Mouse (Mus musculus) lung, postnatal 0 days (tissue): ENCODE data around the gene Zpbp. TPM values are rescaled to one million over a fixed set of nuclear protein-coding genes. Genes with fewer than 3 reads are reported as not detected.

Experiments used
- ATAC-seq: fragments of 200-750 bp; cut with Nextera tagmentation; 2 replicates; pipeline ENCODE4 v1.8.0; 2017; ENCODE audit warnings: moderate library complexity
- DNase-seq: peaks from one replicate; pipeline ENCODE4 v3.0.0-alpha.2; 2016; ENCODE audit warnings: low spot score
- H3K27ac ChIP-seq: fragments of 300-500 bp; sonication (generic); 2 replicates; pipeline ENCODE4 v1.5.1; 2014; ENCODE audit warnings: antibody characterized with exemption, mild to moderate bottlenecking, low read length, mixed read lengths
- H3K27me3 ChIP-seq: fragments of 300-500 bp; sonication (generic); replicated peaks from 2 replicates; pipeline ENCODE4 v1.6.1; 2014; ENCODE audit warnings: low read length, mixed read lengths; ENCODE audit not compliant: insufficient read depth
- H3K36me3 ChIP-seq: fragments of 300-500 bp; sonication (generic); 2 replicates; pipeline ENCODE4 v1.6.1; 2014; ENCODE audit warnings: low read length, mixed read lengths; ENCODE audit not compliant: insufficient read depth
- H3K4me1 ChIP-seq: fragments of 300-500 bp; sonication (generic); 2 replicates; pipeline ENCODE4 v1.6.1; 2014; ENCODE audit warnings: antibody characterized with exemption, low read depth, low read length, mixed read lengths; ENCODE audit not compliant: insufficient read depth
- H3K4me2 ChIP-seq: fragments of 300-500 bp; sonication (generic); replicated peaks from 2 replicates; pipeline ENCODE4 v1.6.1; 2014; ENCODE audit warnings: low read depth, mild to moderate bottlenecking, low read length, moderate library complexity, mixed read lengths
- H3K4me3 ChIP-seq: fragments of 300-500 bp; sonication (generic); 2 replicates; pipeline ENCODE4 v1.5.1; 2014; ENCODE audit warnings: low read depth, low read length
- H3K9ac ChIP-seq: fragments of 300-500 bp; sonication (generic); replicated peaks from 2 replicates; pipeline ENCODE4 v1.6.1; 2014; ENCODE audit warnings: low read depth, mild to moderate bottlenecking
- H3K9me3 ChIP-seq: fragments of 300-500 bp; sonication (generic); 2 replicates; pipeline ENCODE4 v1.6.1; 2016; ENCODE audit warnings: low read length, mixed read lengths
- CTCF ChIP-seq: IDR thresholded peaks from 2 replicates; pipeline ENCODE4 v1.5.1; 2016; ENCODE audit warnings: antibody characterized with exemption, mild to moderate bottlenecking
- EP300 ChIP-seq: IDR thresholded peaks from 2 replicates; pipeline ENCODE4 v1.6.1; 2016; ENCODE audit warnings: antibody characterized with exemption, mild to moderate bottlenecking, control low read depth
- WGBS: fragments of 180-500 bp; shearing (Covaris S2); extraction: QIAGEN DNeasy Blood & Tissue Kit; methylation state at CpG from one replicate; pipeline ENCODE4 v1.1.7; 2014; 5-methylcytosine and 5-hydroxymethylcytosine counted together
- polyA plus RNA-seq: library from polyadenylated mRNA; unstranded; fragments of >200 nt; fragmentation: Nextera tagmentation; extraction: Ambion mirVana; gene quantifications from 2 replicates; pipeline ENCODE4 v1.2.1, GENCODE M21; 2015

The Zpbp gene
- polyA plus RNA-seq, 1 experiment from 2014 or later: 0.24 TPM

DNA sequence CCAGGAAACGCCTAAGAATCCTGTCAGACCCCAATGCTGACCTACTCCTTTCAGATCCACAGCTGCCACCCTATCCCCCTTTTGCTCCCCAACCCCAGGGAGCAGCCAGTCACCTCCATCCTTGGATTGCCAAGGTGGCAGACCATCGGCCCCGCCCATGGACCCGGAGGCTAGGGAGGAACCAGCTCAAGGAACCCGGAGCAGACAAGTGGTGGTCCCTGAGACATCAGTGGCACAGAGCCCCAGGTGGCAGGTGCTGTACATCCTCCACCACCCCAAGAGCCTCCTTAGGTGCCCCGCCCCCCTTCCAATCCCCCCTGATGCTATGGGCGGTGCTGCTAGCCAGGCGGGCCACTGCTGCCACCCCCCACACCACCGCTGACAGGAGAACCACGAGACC, 69.0 kb downstream of the Zpbp start:
- H3K27me3 ChIP-seq: no peaks in the 10 kb centered on the region
- no peak overlapping the region for H3K4me3 ChIP-seq
- DNase-seq: no peak
- no peak overlapping the region for H3K9ac ChIP-seq
- H3K9me3 ChIP-seq: no peaks in the 10 kb centered on the region
- no peak for ATAC-seq
- no peaks in the 10 kb centered on the region for H3K4me1 ChIP-seq
- H3K36me3 ChIP-seq: no peaks in the 10 kb centered on the region
- H3K4me2 ChIP-seq: no peak overlapping the region
- no peak for TF ChIP-seq CTCF
- TF ChIP-seq EP300: no peak
- H3K27ac ChIP-seq: no peak overlapping the region
- 92% methylated on average over 8 of the region's 10 CpGs for WGBS

DNA sequence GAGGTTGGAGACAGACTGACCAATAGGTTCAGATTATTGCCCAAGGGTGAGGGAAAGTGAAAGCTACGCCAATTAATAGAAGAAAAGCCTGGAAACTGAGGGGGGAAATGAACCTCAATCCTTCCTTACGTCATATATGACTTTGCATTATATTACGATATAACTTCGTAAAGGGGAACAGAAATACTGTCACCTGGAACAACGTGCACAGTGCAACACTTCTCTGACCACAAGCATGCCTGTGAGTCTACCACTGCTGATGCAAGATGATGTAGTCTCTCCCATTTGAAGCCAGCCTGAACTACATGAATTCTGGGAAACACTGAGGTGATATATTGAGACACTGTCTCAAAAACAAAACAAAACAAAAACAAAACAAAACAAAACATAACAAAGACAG, 90.9 kb downstream of the Zpbp start:
- no peaks in the 10 kb centered on the region for H3K4me1 ChIP-seq
- H3K9me3 ChIP-seq: no peaks in the 10 kb centered on the region
- DNase-seq (no peak), ATAC-seq (no peak)
- 82% methylated on average over 5 of the region's 5 CpGs for WGBS
- H3K4me3 ChIP-seq: no peak overlapping the region
- H3K27ac ChIP-seq: no peak overlapping the region
- no peak overlapping the region for H3K4me2 ChIP-seq
- no peaks in the 10 kb centered on the region for H3K36me3 ChIP-seq
- H3K27me3 ChIP-seq: no peaks in the 10 kb centered on the region
- TF ChIP-seq CTCF (no peak), EP300 (no peak)
- H3K9ac ChIP-seq: no peak overlapping the region

DNA sequence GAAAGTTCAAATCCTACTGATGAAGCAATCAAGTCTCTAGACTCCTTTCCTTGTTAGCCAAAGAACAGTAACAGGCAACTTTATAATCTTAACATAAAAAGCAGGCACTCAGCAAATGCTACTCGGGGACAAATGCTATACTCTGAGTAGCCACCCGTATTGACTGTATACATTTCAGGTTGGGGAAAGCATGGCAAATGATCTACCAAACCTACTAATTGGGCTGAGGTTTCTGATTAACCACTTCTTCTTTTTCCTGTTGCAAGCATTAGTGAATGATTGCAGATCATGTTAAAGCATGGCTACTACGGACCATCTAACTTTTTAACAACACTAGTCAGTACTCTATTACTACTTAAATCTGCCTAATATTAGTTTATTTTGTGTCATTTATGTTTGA, 178.7 kb downstream of the Zpbp start:
- DNase-seq: no peak
- no peak overlapping the region for H3K27ac ChIP-seq
- no peaks in the 10 kb centered on the region for H3K9me3 ChIP-seq
- H3K4me2 ChIP-seq: no peak overlapping the region
- no peak for ATAC-seq
- H3K27me3 ChIP-seq: no peaks in the 10 kb centered on the region
- no peak overlapping the region for H3K4me3 ChIP-seq
- no peak for TF ChIP-seq EP300
- no peak for TF ChIP-seq CTCF
- H3K36me3 ChIP-seq: no peaks in the 10 kb centered on the region
- no peak overlapping the region for H3K9ac ChIP-seq
- WGBS: 77% methylated on average over 3 of the region's 3 CpGs
- no peaks in the 10 kb centered on the region for H3K4me1 ChIP-seq

DNA sequence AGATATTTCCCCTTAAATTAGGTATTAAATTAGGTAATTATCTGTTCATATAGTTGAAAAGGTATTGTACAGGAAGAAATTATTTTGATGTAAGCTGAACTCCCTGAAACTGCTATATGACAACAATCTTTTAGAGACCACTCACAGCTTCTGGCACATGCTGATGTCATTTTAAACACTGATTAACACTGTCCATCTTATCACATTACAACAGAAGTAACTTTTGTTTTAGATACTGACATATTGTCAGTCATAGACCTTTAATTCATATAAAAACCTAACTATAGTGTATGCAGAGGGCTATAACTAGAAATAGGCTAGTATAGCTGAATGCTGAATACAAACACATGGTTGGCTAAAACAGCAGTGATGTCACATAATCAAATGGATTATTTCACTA, 182.1 kb downstream of the Zpbp start:
- no peak overlapping the region for H3K4me2 ChIP-seq
- ATAC-seq: no peak
- H3K4me1 ChIP-seq: no peaks in the 10 kb centered on the region
- no peaks in the 10 kb centered on the region for H3K36me3 ChIP-seq
- TF ChIP-seq CTCF: no peak
- no peak for TF ChIP-seq EP300
- H3K9ac ChIP-seq: no peak overlapping the region
- H3K27me3 ChIP-seq: no peaks in the 10 kb centered on the region
- no peaks in the 10 kb centered on the region for H3K9me3 ChIP-seq
- no peak for DNase-seq
- H3K27ac ChIP-seq: no peak overlapping the region
- H3K4me3 ChIP-seq: no peak overlapping the region

DNA sequence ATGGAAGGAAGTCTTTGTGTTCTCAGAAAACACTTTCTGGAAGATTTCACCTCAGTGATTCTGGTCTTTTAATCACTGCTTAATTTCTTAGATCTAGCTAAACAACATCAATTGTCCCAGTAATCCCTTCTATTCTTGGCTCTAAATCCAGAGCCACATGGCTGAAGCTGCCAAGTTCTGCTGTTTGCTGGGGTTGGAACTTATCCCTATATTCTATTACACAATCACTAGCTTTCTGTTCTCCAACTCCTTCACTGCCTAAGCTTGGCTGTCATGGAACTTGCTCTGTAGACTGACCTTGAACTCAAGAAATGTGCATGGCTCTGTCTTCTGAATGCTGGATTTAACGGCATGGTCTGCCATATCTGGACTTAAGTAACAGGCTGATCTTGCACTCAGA, 204.9 kb downstream of the Zpbp start:
- Histone ChIP-seq H3K27ac (no peak overlapping the region), H3K4me1 (no peaks in the 10 kb centered on the region), H3K4me3 (no peak overlapping the region), H3K9me3 (no peaks in the 10 kb centered on the region), H3K27me3 (no peaks in the 10 kb centered on the region), H3K4me2 (no peak overlapping the region), H3K36me3 (no peaks in the 10 kb centered on the region), H3K9ac (no peak overlapping the region)
- DNase-seq (no peak), ATAC-seq (no peak)
- TF ChIP-seq EP300 (no peak), CTCF (no peak)
- WGBS: 61% methylated on average over 1 of the region's 1 CpGs

DNA sequence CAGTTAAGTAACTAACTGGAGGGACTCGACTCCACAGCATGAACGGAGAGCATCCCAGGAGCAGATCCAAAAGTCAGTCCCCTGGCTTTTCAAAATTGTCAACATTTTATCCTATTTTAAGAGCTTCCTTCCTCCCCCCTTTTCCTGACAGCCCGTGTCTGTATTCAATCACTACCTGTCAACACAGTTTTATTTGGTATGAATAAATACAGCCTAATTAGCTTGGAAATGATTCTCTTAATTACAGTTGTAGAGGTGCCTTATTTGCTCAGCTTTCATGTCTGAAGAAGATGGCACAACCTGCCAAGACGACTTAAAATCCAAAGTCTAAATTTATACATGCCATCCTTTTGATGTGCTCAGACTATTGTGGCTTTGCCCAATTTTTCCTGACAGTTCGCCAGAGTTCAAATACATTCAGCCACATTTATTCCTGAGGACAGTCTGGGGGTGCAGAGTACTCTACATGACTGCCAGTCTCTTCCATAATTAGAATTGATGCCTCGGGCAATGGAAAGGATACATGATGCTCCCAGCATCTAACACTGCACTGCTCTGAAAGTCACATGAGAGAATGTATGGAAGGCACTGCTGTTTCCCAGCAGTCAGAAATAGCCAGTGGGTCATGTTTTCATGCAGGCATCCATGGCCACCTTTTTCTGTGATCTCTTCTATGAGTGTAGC, 219.4 kb downstream of the Zpbp start:
- no peaks in the 10 kb centered on the region for H3K9me3 ChIP-seq
- H3K4me2 ChIP-seq: no peak overlapping the region
- WGBS: 56% methylated on average over 6 of the region's 6 CpGs
- no peak overlapping the region for H3K27ac ChIP-seq
- no peak overlapping the region for H3K9ac ChIP-seq
- no peak overlapping the region for H3K4me3 ChIP-seq
- H3K27me3 ChIP-seq: no peaks in the 10 kb centered on the region
- H3K36me3 ChIP-seq: no peaks in the 10 kb centered on the region
- TF ChIP-seq CTCF (no peak), EP300 (no peak)
- DNase-seq (no peak), ATAC-seq (no peak)
- H3K4me1 ChIP-seq: no peaks in the 10 kb centered on the region

DNA sequence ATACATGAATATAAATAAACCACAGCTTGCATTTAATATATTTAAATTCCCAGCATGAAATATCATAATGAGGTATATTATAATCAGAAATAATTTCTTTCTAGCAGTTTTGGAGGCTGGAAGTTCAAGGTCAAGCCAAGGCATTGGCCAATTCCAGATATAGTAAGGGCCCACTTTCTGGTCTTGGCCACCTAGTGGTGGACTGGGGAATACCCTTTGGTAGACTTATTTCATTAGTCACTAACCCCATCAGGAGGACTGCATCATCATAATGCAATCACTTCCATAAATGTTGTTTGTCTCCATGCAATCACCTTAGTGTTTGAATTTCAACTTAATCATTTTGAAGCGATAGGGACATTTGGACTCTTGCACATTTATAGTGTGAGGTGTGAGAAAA, 222.9 kb downstream of the Zpbp start:
- DNase-seq (no peak), ATAC-seq (no peak)
- Histone ChIP-seq H3K4me1 (no peaks in the 10 kb centered on the region), H3K4me3 (no peak overlapping the region), H3K27ac (no peak overlapping the region), H3K36me3 (no peaks in the 10 kb centered on the region), H3K4me2 (no peak overlapping the region), H3K9ac (no peak overlapping the region), H3K27me3 (no peaks in the 10 kb centered on the region), H3K9me3 (no peaks in the 10 kb centered on the region)
- TF ChIP-seq CTCF: peak; percentile 53
- no peak for TF ChIP-seq EP300
- 76% methylated on average over 1 of the region's 1 CpGs for WGBS

Other genes with a start within 250 kb of the Zpbp start
- 0.77 and 1.6 TPM in 2 replicates for gene Spata48, start 314 bp downstream of the Zpbp start, polyA plus RNA-seq
- not detected in 2 replicates for gene 4930512M02Rik, start 165.4 kb upstream of the Zpbp start, polyA plus RNA-seq
- 1.7 TPM in 2 replicates for gene Ikzf1, start 222.6 kb upstream of the Zpbp start, polyA plus RNA-seq